Mouse (Mus musculus) heart, postnatal 0 days (tissue): ENCODE measurements around the gene Pou5f1. TPM values are rescaled to one million over a fixed set of nuclear protein-coding genes. Genes with fewer than 3 reads are reported as not detected.
A peak's percentile ranks its signal among the peaks of the same experiment; 100 is the strongest.

ENCODE experiments used
- ATAC-seq: fragments of 200-750 bp; cut with Nextera tagmentation; 2 replicates; pipeline ENCODE4 v1.8.0; 2017; ENCODE audit warnings: low read depth, moderate number of reproducible peaks, moderate library complexity; ENCODE audit not compliant: insufficient read depth
- DNase-seq: peaks from one replicate; pipeline ENCODE4 v3.0.0-alpha.2; 2016; ENCODE audit warnings: low spot score
- H3K27ac ChIP-seq: fragments of 300-500 bp; sonication (generic); 2 replicates; pipeline ENCODE4 v1.5.1; 2014; ENCODE audit warnings: low read depth, mild to moderate bottlenecking
- H3K27me3 ChIP-seq: fragments of 300-500 bp; sonication (generic); 2 replicates; pipeline ENCODE4 v1.6.1; 2014; ENCODE audit warnings: low read length, mixed read lengths; ENCODE audit not compliant: control insufficient read depth, insufficient read depth
- H3K36me3 ChIP-seq: fragments of 300-500 bp; sonication (generic); replicated peaks from 2 replicates; pipeline ENCODE4 v1.6.1; 2014; ENCODE audit warnings: low read length, mixed read lengths; ENCODE audit not compliant: control insufficient read depth, insufficient read depth
- H3K4me1 ChIP-seq: fragments of 300-500 bp; sonication (generic); 2 replicates; pipeline ENCODE4 v1.6.1; 2014; ENCODE audit warnings: antibody characterized with exemption; ENCODE audit not compliant: control insufficient read depth, insufficient read depth
- H3K4me2 ChIP-seq: fragments of 300-500 bp; sonication (generic); 2 replicates; pipeline ENCODE4 v1.6.1; 2014; ENCODE audit warnings: low read depth, mild to moderate bottlenecking, low read length, moderate library complexity
- H3K4me3 ChIP-seq: fragments of 300-500 bp; sonication (generic); 2 replicates; pipeline ENCODE4 v1.5.1; 2014; ENCODE audit warnings: low read depth, low read length
- H3K9ac ChIP-seq: fragments of 300-500 bp; sonication (generic); replicated peaks from 2 replicates; pipeline ENCODE4 v1.6.1; 2014; ENCODE audit warnings: low read depth, low read length, mixed read lengths
- H3K9me3 ChIP-seq: fragments of 300-500 bp; sonication (generic); replicated peaks from 2 replicates; pipeline ENCODE4 v1.6.1; 2016; ENCODE audit warnings: low read length; ENCODE audit not compliant: control insufficient read depth
- CTCF ChIP-seq: IDR thresholded peaks from 2 replicates; pipeline ENCODE4 v1.5.1; 2016; ENCODE audit warnings: antibody characterized with exemption, control low read depth, low read depth
- EP300 ChIP-seq: IDR thresholded peaks from 2 replicates; pipeline ENCODE4 v1.6.1; 2016; ENCODE audit warnings: antibody characterized with exemption, low read depth
- WGBS: fragments of 180-500 bp; shearing (Covaris S2); extraction: QIAGEN DNeasy Blood & Tissue Kit; methylation state at CpG from one replicate; pipeline ENCODE4 v1.1.7; 2014; 5-methylcytosine and 5-hydroxymethylcytosine counted together
- polyA plus RNA-seq: library from polyadenylated mRNA; unstranded; fragments of >200 nt; fragmentation: Nextera tagmentation; extraction: Ambion mirVana; gene quantifications from 2 replicates; pipeline ENCODE4 v1.2.1, GENCODE M21; 2015
- total RNA-seq: library from RNA; depleted of rRNA; stranded (reverse); fragments of >200 nt; gene quantifications from 2 replicates; pipeline ENCODE4 v1.2.3, GENCODE M21; 2014; ENCODE audit warnings: low replicate concordance; rRNA removed

Pou5f1 gene
- total and polyA plus RNA-seq, 2 experiments from 2014 or later = not detected

- Histone ChIP-seq H3K36me3 (no peaks in the 10 kb centered on the region), H3K9me3 (no peaks in the 10 kb centered on the region), H3K4me1 (peaks cover 6% of the 10 kb centered on the region; the same call in 1 of the 2 replicates), H3K9ac (no peak overlapping the region), H3K4me3 (no peak overlapping the region), H3K4me2 (no peak overlapping the region), H3K27ac (no peak overlapping the region), H3K27me3 (no peaks in the 10 kb centered on the region)
- DNase-seq (peak; percentile 61), ATAC-seq (peak; percentile 57; the same call in 1 of the 2 replicates)
- TF ChIP-seq CTCF (peak; percentile 89), EP300 (no peak)
- WGBS = 34% methylated on average over 5 of the region's 5 CpGs
Measured at GRCm38 (mm10) chr17:35556812-35557211, 51.0 kb downstream of the Pou5f1 start.

GRCm38 (mm10) chr17:35557351-35557750, 51.5 kb downstream of the Pou5f1 start:
- no peak for TF ChIP-seq CTCF
- no peaks in the 10 kb centered on the region for H3K27me3 ChIP-seq
- 60% methylated on average over 9 of the region's 9 CpGs for WGBS
- no peaks in the 10 kb centered on the region for H3K36me3 ChIP-seq
- H3K9me3 ChIP-seq = no peaks in the 10 kb centered on the region
- no peak overlapping the region for H3K27ac ChIP-seq
- ATAC-seq (no peak), DNase-seq (no peak)
- H3K9ac ChIP-seq = no peak overlapping the region
- H3K4me1 ChIP-seq = peaks cover under 1% of the 10 kb centered on the region; the same call in 1 of the 2 replicates
- H3K4me2 ChIP-seq = no peak overlapping the region
- no peak overlapping the region for H3K4me3 ChIP-seq

GRCm38 (mm10) chr17:35558216-35558615, 52.4 kb downstream of the Pou5f1 start:
- H3K4me1 ChIP-seq = no peaks in the 10 kb centered on the region
- no peak overlapping the region for H3K27ac ChIP-seq
- no peaks in the 10 kb centered on the region for H3K36me3 ChIP-seq
- 55% methylated on average over 8 of the region's 8 CpGs for WGBS
- TF ChIP-seq CTCF (no peak), EP300 (no peak)
- no peaks in the 10 kb centered on the region for H3K27me3 ChIP-seq
- no peaks in the 10 kb centered on the region for H3K9me3 ChIP-seq
- no peak overlapping the region for H3K4me3 ChIP-seq
- DNase-seq = no peak
- H3K4me2 ChIP-seq = no peak overlapping the region
- H3K9ac ChIP-seq = no peak overlapping the region
- ATAC-seq = no peak

Other genes with a start within 250 kb of the Pou5f1 start
- 65.4 and 104 TPM in 2 replicates for gene H2-D1, start 243.3 kb upstream of the Pou5f1 start, total RNA-seq
- gene H2-D1, start 243.3 kb upstream of the Pou5f1 start, polyA plus RNA-seq = 105 and 113 TPM in 2 replicates
- not detected in 2 replicates for gene H2-Q1, start 185.6 kb upstream of the Pou5f1 start, total RNA-seq
- not detected in 2 replicates for gene H2-Q1, start 185.6 kb upstream of the Pou5f1 start, polyA plus RNA-seq
- gene H2-Q2, start 163.8 kb upstream of the Pou5f1 start, total RNA-seq = not detected in 2 replicates
- 0.14 and 0.22 TPM in 2 replicates for gene H2-Q2, start 163.8 kb upstream of the Pou5f1 start, polyA plus RNA-seq
- 6.9 and 19.7 TPM in 2 replicates for gene H2-Q4, start 126.4 kb upstream of the Pou5f1 start, total RNA-seq
- 2.2 and 2.8 TPM in 2 replicates for gene H2-Q4, start 126.4 kb upstream of the Pou5f1 start, polyA plus RNA-seq
- gene H2-Q6, start 81.2 kb upstream of the Pou5f1 start, total RNA-seq = 0.19 and 1.8 TPM in 2 replicates
- gene H2-Q6, start 81.2 kb upstream of the Pou5f1 start, polyA plus RNA-seq = 0.26 TPM in 2 replicates
- not detected in 2 replicates for gene H2-Q7, start 66.9 kb upstream of the Pou5f1 start, total RNA-seq
- gene H2-Q7, start 66.9 kb upstream of the Pou5f1 start, polyA plus RNA-seq = 1.1 TPM in 2 replicates
- not detected in 2 replicates for gene H2-Q10, start 35.9 kb upstream of the Pou5f1 start, total RNA-seq
- gene H2-Q10, start 35.9 kb upstream of the Pou5f1 start, polyA plus RNA-seq = 0.10 and 0.11 TPM in 2 replicates
- gene Tcf19, start 10.8 kb downstream of the Pou5f1 start, total RNA-seq = 58.8 and 68.0 TPM in 2 replicates
- 21.3 and 23.3 TPM in 2 replicates for gene Tcf19, start 10.8 kb downstream of the Pou5f1 start, polyA plus RNA-seq
- 4.8 and 30.8 TPM in 2 replicates for gene Cchcr1, start 11.1 kb downstream of the Pou5f1 start, total RNA-seq
- 4.5 and 4.8 TPM in 2 replicates for gene Cchcr1, start 11.1 kb downstream of the Pou5f1 start, polyA plus RNA-seq
- gene Psors1c2, start 27.2 kb downstream of the Pou5f1 start, total RNA-seq = 1.3 TPM in 1 of 2 replicates, not detected in the other
- gene Psors1c2, start 27.2 kb downstream of the Pou5f1 start, polyA plus RNA-seq = 0.14 TPM in 1 of 2 replicates, not detected in the other
- gene Cdsn, start 46.1 kb downstream of the Pou5f1 start, total RNA-seq = 0.23 and 0.89 TPM in 2 replicates
- gene Cdsn, start 46.1 kb downstream of the Pou5f1 start, polyA plus RNA-seq = 0.37 and 0.48 TPM in 2 replicates
- not detected in 2 replicates for gene 2300002M23Rik, start 61.4 kb downstream of the Pou5f1 start, total RNA-seq
- gene 2300002M23Rik, start 61.4 kb downstream of the Pou5f1 start, polyA plus RNA-seq = not detected in 2 replicates
- gene Sfta2, start 95.5 kb downstream of the Pou5f1 start, total RNA-seq = not detected in 2 replicates
- not detected in 2 replicates for gene Sfta2, start 95.5 kb downstream of the Pou5f1 start, polyA plus RNA-seq
- gene Gm9573, start 120.6 kb downstream of the Pou5f1 start, total RNA-seq = not detected in 2 replicates
- not detected in 2 replicates for gene Gm9573, start 120.6 kb downstream of the Pou5f1 start, polyA plus RNA-seq
- not detected in 2 replicates for gene Mucl3, start 137.7 kb downstream of the Pou5f1 start, total RNA-seq
- not detected in 2 replicates for gene Mucl3, start 137.7 kb downstream of the Pou5f1 start, polyA plus RNA-seq
- gene Vars2, start 161.6 kb downstream of the Pou5f1 start, total RNA-seq = 25.5 and 59.8 TPM in 2 replicates
- 9.4 and 9.8 TPM in 2 replicates for gene Vars2, start 161.6 kb downstream of the Pou5f1 start, polyA plus RNA-seq
- gene Gtf2h4, start 167.7 kb downstream of the Pou5f1 start, total RNA-seq = 21.0 and 24.2 TPM in 2 replicates
- gene Gtf2h4, start 167.7 kb downstream of the Pou5f1 start, polyA plus RNA-seq = 18.0 and 21.2 TPM in 2 replicates
- 105 and 206 TPM in 2 replicates for gene Ddr1, start 198.6 kb downstream of the Pou5f1 start, total RNA-seq
- gene Ddr1, start 198.6 kb downstream of the Pou5f1 start, polyA plus RNA-seq = 63.9 and 71.8 TPM in 2 replicates